Mouse (Mus musculus) forebrain, postnatal 0 days (tissue): ENCODE data around the gene Gm20715. TPM values are rescaled to one million over a fixed set of nuclear protein-coding genes. Genes with fewer than 3 reads are reported as not detected.

ENCODE experiments used
- ATAC-seq: fragments of 200-750 bp; cut with Nextera tagmentation; 2 replicates; pipeline ENCODE4 v1.8.0; 2017; ENCODE audit warnings: mild to moderate bottlenecking, moderate library complexity
- DNase-seq: peaks from one replicate; pipeline ENCODE4 v3.0.0-alpha.2; 2015
- H3K27ac ChIP-seq: fragments of 300-500 bp; sonication (generic); 2 replicates; pipeline ENCODE4 v1.5.1; 2014; ENCODE audit warnings: low read depth, mild to moderate bottlenecking, antibody characterized with exemption, low read length, moderate library complexity, mixed read lengths
- H3K27me3 ChIP-seq: fragments of 300-500 bp; sonication (generic); 2 replicates; pipeline ENCODE4 v1.6.1; 2014; ENCODE audit warnings: mild to moderate bottlenecking, low read length, mixed read lengths; ENCODE audit not compliant: insufficient read depth
- H3K36me3 ChIP-seq: fragments of 300-500 bp; sonication (generic); 2 replicates; pipeline ENCODE4 v1.6.1; 2014; ENCODE audit warnings: mild to moderate bottlenecking, moderate library complexity; ENCODE audit not compliant: insufficient read depth
- H3K4me1 ChIP-seq: fragments of 300-500 bp; sonication (generic); 2 replicates; pipeline ENCODE4 v1.6.1; 2014; ENCODE audit warnings: antibody characterized with exemption; ENCODE audit not compliant: insufficient read depth
- H3K4me2 ChIP-seq: fragments of 300-500 bp; sonication (generic); 2 replicates; pipeline ENCODE4 v1.6.1; 2014; ENCODE audit warnings: low read depth, mild to moderate bottlenecking, moderate library complexity
- H3K4me3 ChIP-seq: fragments of 300-500 bp; sonication (generic); 2 replicates; pipeline ENCODE4 v1.5.1; 2014; ENCODE audit warnings: low read depth, low read length, mixed read lengths
- H3K9ac ChIP-seq: fragments of 300-500 bp; sonication (generic); 2 replicates; pipeline ENCODE4 v1.6.1; 2014; ENCODE audit warnings: mild to moderate bottlenecking
- H3K9me3 ChIP-seq: fragments of 300-500 bp; sonication (generic); 2 replicates; pipeline ENCODE4 v1.6.1; 2016; ENCODE audit warnings: low read length
- CTCF ChIP-seq: sonication (generic); IDR thresholded peaks from 2 replicates; pipeline ENCODE4 v1.5.1; 2016; ENCODE audit warnings: antibody characterized with exemption, control low read depth, low read depth
- WGBS: fragments of 180-500 bp; shearing (Covaris S2); extraction: QIAGEN DNeasy Blood & Tissue Kit; methylation state at CpG from one replicate; pipeline ENCODE4 v1.1.7; 2014; 5-methylcytosine and 5-hydroxymethylcytosine counted together
- polyA plus RNA-seq: library from polyadenylated mRNA; unstranded; fragments of >200 nt; fragmentation: Nextera tagmentation; extraction: Ambion mirVana; gene quantifications from 2 replicates; pipeline ENCODE4 v1.2.1, GENCODE M21; 2015
- total RNA-seq: library from RNA; depleted of rRNA; stranded (reverse); fragments of >200 nt; gene quantifications from 2 replicates; pipeline ENCODE4 v1.2.3, GENCODE M21; 2014

The Gm20715 gene
- total and polyA plus RNA-seq, 2 experiments from 2014 or later = 0.24 TPM; not detected in 1

GRCm38 (mm10) chr7:6384011-6384410 is 26.1 kb upstream of the Gm20715 start:
- ATAC-seq = no peak
- Histone ChIP-seq H3K27ac (no peak overlapping the region), H3K4me2 (peak overlapping the region; percentile 88), H3K9me3 (no peaks in the 10 kb centered on the region), H3K4me3 (peak overlapping the region; percentile 73), H3K27me3 (no peaks in the 10 kb centered on the region), H3K9ac (peak overlapping the region; percentile 87; the same call in 1 of the 2 replicates), H3K4me1 (peaks cover 13% of the 10 kb centered on the region), H3K36me3 (peaks cover 13% of the 10 kb centered on the region)
- WGBS = 77% methylated on average over 8 of the region's 8 CpGs
- no peak for TF ChIP-seq CTCF
- DNase-seq = no peak

GRCm38 (mm10) chr7:6386995-6387394 is 23.1 kb upstream of the Gm20715 start:
- Histone ChIP-seq H3K36me3 (peaks cover 36% of the 10 kb centered on the region), H3K27me3 (no peaks in the 10 kb centered on the region), H3K9ac (no peak overlapping the region), H3K4me3 (no peak overlapping the region), H3K9me3 (no peaks in the 10 kb centered on the region), H3K27ac (no peak overlapping the region), H3K4me1 (peaks cover 13% of the 10 kb centered on the region), H3K4me2 (no peak overlapping the region)
- DNase-seq = peak; percentile 14
- ATAC-seq = no peak
- TF ChIP-seq CTCF = no peak
- WGBS = 84% methylated on average over 8 of the region's 8 CpGs

GRCm38 (mm10) chr7:6388971-6389370 is 21.1 kb upstream of the Gm20715 start:
- H3K9me3 ChIP-seq = no peaks in the 10 kb centered on the region
- ATAC-seq (no peak), DNase-seq (no peak)
- peaks cover 49% of the 10 kb centered on the region for H3K36me3 ChIP-seq
- no peak overlapping the region for H3K9ac ChIP-seq
- H3K4me2 ChIP-seq = no peak overlapping the region
- WGBS = 85% methylated on average over 5 of the region's 5 CpGs
- H3K27me3 ChIP-seq = no peaks in the 10 kb centered on the region
- H3K27ac ChIP-seq = no peak overlapping the region
- H3K4me3 ChIP-seq = no peak overlapping the region
- H3K4me1 ChIP-seq = peaks cover 7% of the 10 kb centered on the region
- no peak for TF ChIP-seq CTCF

GRCm38 (mm10) chr7:6389449-6389848 is 20.6 kb upstream of the Gm20715 start:
- TF ChIP-seq CTCF = 0 out of 2 replicates have a peak, but pooled peaks have one; percentile 3
- ATAC-seq (no peak), DNase-seq (no peak)
- Histone ChIP-seq H3K27ac (no peak overlapping the region), H3K27me3 (no peaks in the 10 kb centered on the region), H3K9me3 (no peaks in the 10 kb centered on the region), H3K4me1 (peaks cover 2% of the 10 kb centered on the region; the same call in 1 of the 2 replicates), H3K9ac (no peak overlapping the region), H3K4me3 (no peak overlapping the region), H3K4me2 (no peak overlapping the region), H3K36me3 (peaks cover 52% of the 10 kb centered on the region)
- WGBS = 76% methylated on average over 5 of the region's 5 CpGs

- peak within 1 kb of the TSS; percentile 55 for H3K9ac ChIP-seq
- WGBS = 26% methylated on average over 25 of the region's 25 CpGs
- ATAC-seq = peak; percentile 94
- H3K9me3 ChIP-seq = no peaks in the 10 kb centered on the region
- H3K27ac ChIP-seq = peak within 1 kb of the TSS; percentile 30
- peak; percentile 75 for DNase-seq
- H3K36me3 ChIP-seq = peaks cover 20% of the 10 kb centered on the region
- peaks cover 3% of the 10 kb centered on the region; the same call in 1 of the 2 replicates for H3K4me1 ChIP-seq
- peak within 1 kb of the TSS; percentile 63 for H3K4me2 ChIP-seq
- no peak for TF ChIP-seq CTCF
- no peaks in the 10 kb centered on the region for H3K27me3 ChIP-seq
- peak within 1 kb of the TSS; percentile 49 for H3K4me3 ChIP-seq
Measured at GRCm38 (mm10) chr7:6397996-6398975, 11.8 kb upstream of the Gm20715 start, which contains the start of gene Smim17. TSS of gene Smim17 (plus strand) at chr7:6398715.

GRCm38 (mm10) chr7:6414626-6415441 is 4.8 kb downstream of the Gm20715 start:
- no peaks in the 10 kb centered on the region for H3K27me3 ChIP-seq
- WGBS = 8% methylated on average over 20 of the region's 22 CpGs
- TF ChIP-seq CTCF = no peak
- DNase-seq (peak; percentile 71), ATAC-seq (peak; percentile 95)
- H3K4me3 ChIP-seq = peak overlapping the region; percentile 42
- H3K9ac ChIP-seq = peak overlapping the region; percentile 54
- H3K27ac ChIP-seq = no peak overlapping the region
- H3K9me3 ChIP-seq = no peaks in the 10 kb centered on the region
- peak overlapping the region; percentile 53 for H3K4me2 ChIP-seq
- H3K36me3 ChIP-seq = no peaks in the 10 kb centered on the region
- no peaks in the 10 kb centered on the region for H3K4me1 ChIP-seq
